10 mouse cellular contexts compared by ENCODE assay signal in genomic region chr3:28523004-28523482, GRCm38 (mm10).
DNase-seq lines count a peak whose midpoint lies in the region; ATAC-seq and TF ChIP-seq lines count a peak whose summit lies in the region.
"Had no signal": no experiment of that assay in that cellular context is flagged by ENCODE, and none has a peak within 500 bp of the region (broad histone marks: within the 10 kb centered on the region; RNA-seq: fewer than 3 reads in every experiment).

No protein-coding gene starts in this region.

- no peaks in the 10 kb centered on the region for H3K36me3 ChIP-seq in kidney, embryonic 16.5 days (ENCODE audit: insufficient read depth, low read length)
- H3K36me3 ChIP-seq in heart, postnatal 0 days (replicated peaks; ENCODE audit: control insufficient read depth, insufficient read depth, low read length): no peaks in the 10 kb centered on the region
- H3K36me3 ChIP-seq in kidney, adult 2 months (ENCODE audit: control insufficient read depth, insufficient read depth, low read length): no peaks in the 10 kb centered on the region

- TF ChIP-seq CTCF in brain, embryonic 14.5 days (IDR thresholded peaks at IDR 0.05; ENCODE audit: borderline replicate concordance, extremely low read depth, insufficient read depth, insufficient read length): no peak
- TF ChIP-seq CTCF in heart, postnatal 0 days (IDR thresholded peaks at IDR 0.05; ENCODE audit: low read depth): no peak
- TF ChIP-seq CTCF in kidney, adult 2 months (conservative IDR thresholded peaks at IDR 0.05; ENCODE audit: insufficient read depth, insufficient read length, low read depth, low read length): no peak

- H3K4me2 ChIP-seq in kidney, embryonic 16.5 days (replicated peaks; ENCODE audit: low read depth, low read length): no peak overlapping the region
- peak overlapping the region; percentile 21; the same call in 1 of the 2 replicates for H3K4me2 ChIP-seq in heart, postnatal 0 days (ENCODE audit: low read depth, low read length)

- H3K4me3 ChIP-seq in kidney, embryonic 16.5 days (ENCODE audit: low read length): no peak overlapping the region
- no peak overlapping the region for H3K4me3 ChIP-seq in heart, postnatal 0 days (ENCODE audit: low read depth, low read length)
- H3K4me3 ChIP-seq in kidney, adult 2 months (ENCODE audit: insufficient read depth, low read depth, low read length): no peak overlapping the region
- H3K4me3 ChIP-seq: erythroblast, embryonic 14.5 days had no signal

- no peak overlapping the region for H3K9ac ChIP-seq in kidney, embryonic 16.5 days (replicated peaks; ENCODE audit: low read length)
- H3K9ac ChIP-seq in heart, postnatal 0 days (replicated peaks; ENCODE audit: low read depth, low read length): no peak overlapping the region; the same call in 1 of the 2 replicates
- H3K9ac ChIP-seq: liver, embryonic 14.5 days had no signal

- H3K4me1 ChIP-seq in kidney, embryonic 16.5 days (ENCODE audit: insufficient read depth, low read length): peaks cover 14% of the 10 kb centered on the region
- H3K4me1 ChIP-seq in heart, postnatal 0 days (ENCODE audit: control insufficient read depth, insufficient read depth): peaks cover 4% of the 10 kb centered on the region; the same call in 1 of the 2 replicates
- H3K4me1 ChIP-seq in kidney, adult 2 months (ENCODE audit: control insufficient read depth, insufficient read depth, low read length): no peaks in the 10 kb centered on the region

- TF ChIP-seq POLR2A in brain, embryonic 14.5 days (IDR thresholded peaks at IDR 0.05; ENCODE audit: borderline replicate concordance, extremely low read depth, insufficient read depth, insufficient read length, poor library complexity, severe bottlenecking): no peak
- no peak for TF ChIP-seq POLR2A in kidney, adult 2 months (IDR thresholded peaks at IDR 0.05; ENCODE audit: low read depth, low read length)

- peak overlapping the region; percentile 16; the same call in 1 of the 2 replicates for H3K27ac ChIP-seq in kidney, embryonic 16.5 days (ENCODE audit: low read length)
- peak overlapping the region; percentile 91 for H3K27ac ChIP-seq in heart, postnatal 0 days (ENCODE audit: low read depth)
- no peak overlapping the region for H3K27ac ChIP-seq in kidney, adult 2 months (ENCODE audit: insufficient read depth, low read depth, low read length)
- H3K27ac ChIP-seq: liver, embryonic 14.5 days had no signal

- peak; percentile 90 for ATAC-seq in kidney, embryonic 16.5 days (ENCODE audit: low FRiP score, low TSS enrichment)
- peak; percentile 86 for ATAC-seq in heart, postnatal 0 days (ENCODE audit: insufficient read depth, low read depth)

- no peaks in the 10 kb centered on the region for H3K9me3 ChIP-seq in kidney, embryonic 16.5 days (ENCODE audit: low read length)
- H3K9me3 ChIP-seq in heart, postnatal 0 days (replicated peaks; ENCODE audit: control insufficient read depth, low read length): no peaks in the 10 kb centered on the region

- DNase-seq in kidney, postnatal 36 days: no peak
- DNase-seq in brain, embryonic 14.5 days (ENCODE audit: low read depth): peak; percentile 52
- peak; percentile 73 for DNase-seq in heart, postnatal 0 days (ENCODE audit: low spot score)
- peak; percentile 14 for DNase-seq in neural tube, embryonic 10.5 days (ENCODE audit: extremely low spot score, low spot score)
- no peak for DNase-seq in thymus, postnatal 25 days
- DNase-seq in c-Kit-positive CD71-positive TER-119-positive erythroid progenitor cells, embryonic 14.5 days (ENCODE audit: low spot score): no peak
- no peak for DNase-seq in kidney, adult 2 months

- 33% methylated on average over 6 of the region's 6 CpGs for WGBS in kidney, embryonic 16.5 days
- 14% methylated on average over 6 of the region's 6 CpGs for WGBS in heart, postnatal 0 days
- WGBS in kidney, adult 2 months: 32% methylated on average over 6 of the region's 6 CpGs

- 0 out of 2 replicates have a peak, but pooled peaks have one; percentile 34 for TF ChIP-seq EP300 in heart, postnatal 0 days (IDR thresholded peaks at IDR 0.05; ENCODE audit: low read depth)

- H3K27me3 ChIP-seq in kidney, embryonic 16.5 days (ENCODE audit: insufficient read depth, low read length): no peaks in the 10 kb centered on the region
- H3K27me3 ChIP-seq in heart, postnatal 0 days (ENCODE audit: control insufficient read depth, insufficient read depth, low read length): no peaks in the 10 kb centered on the region
- H3K27me3 ChIP-seq in kidney, adult 2 months (replicated peaks; ENCODE audit: control insufficient read depth, insufficient read depth, low read length): no peaks in the 10 kb centered on the region

Comparison
In these comparisons a context has a peak if more than half of its experiments do, and no peak if none do; other contexts are left out.
1. DNase-seq: peak in brain, embryonic 14.5 days (single experiment), heart, postnatal 0 days (single experiment) and neural tube, embryonic 10.5 days (single experiment); none in kidney, postnatal 36 days (0 of 2), thymus, postnatal 25 days (single experiment), c-Kit-positive CD71-positive TER-119-positive erythroid progenitor cells, embryonic 14.5 days (single experiment) and kidney, adult 2 months (single experiment).